Mouse (Mus musculus) gastrocnemius, postnatal 10 days (tissue): Measurements from ENCODE around the gene Capza3. TPM values are rescaled to one million over a fixed set of nuclear protein-coding genes. Genes with fewer than 3 reads are reported as not detected.
A peak's percentile ranks its signal among the peaks of the same experiment; 100 is the strongest.

Experiments used
- DNase-seq: peaks from one replicate; pipeline ENCODE4 v3.0.0; 2021; ENCODE audit warnings: mixed read lengths
- long read RNA-seq, 2 experiments: library from polyadenylated mRNA; stranded (forward); transcript quantifications; one replicate each; pipeline ENCODE4 v2.0.0; 2021
- total RNA-seq, 2 experiments: library from RNA; stranded (reverse); gene quantifications; 2 replicates each; pipeline ENCODE4 v1.2.3; 2021

The Capza3 gene
- not detected for total RNA-seq
- long read RNA-seq, experiment 1: 0 reads
- long read RNA-seq, experiment 2: 0 reads

GRCm38 (mm10) chr6:140040952-140041351 lies at the start of gene Capza3:
Capza3 (plus strand) TSS chr6:140041252.
- no peak for DNase-seq

GRCm38 (mm10) chr6:140005181-140005580 lies 35.9 kb upstream of the Capza3 start:
- no peak for DNase-seq

GRCm38 (mm10) chr6:140024404-140024803 lies 16.6 kb upstream of the Capza3 start:
- DNase-seq: no peak

- no peak for DNase-seq
Measured at GRCm38 (mm10) chr6:140041357-140041756, 305 bp downstream of the Capza3 start, which contains the start of gene Plcz1. Plcz1 (minus strand) TSS chr6:140041457.

- peak; percentile 40 for DNase-seq
Measured at GRCm38 (mm10) chr6:140051476-140051875, 10.4 kb downstream of the Capza3 start.

- DNase-seq: no peak
Measured at GRCm38 (mm10) chr6:140054271-140054928, 13.3 kb downstream of the Capza3 start.

GRCm38 (mm10) chr6:140069177-140069576 lies 28.1 kb downstream of the Capza3 start:
- DNase-seq: no peak

- no peak for DNase-seq
Measured at GRCm38 (mm10) chr6:140080933-140081332, 39.9 kb downstream of the Capza3 start.

- DNase-seq: no peak
Measured at GRCm38 (mm10) chr6:140081739-140082138, 40.7 kb downstream of the Capza3 start.

- DNase-seq: no peak
Measured at GRCm38 (mm10) chr6:140089855-140090254, 48.8 kb downstream of the Capza3 start.

Other genes starting within 250 kb of the Capza3 start
- not detected for gene Plcz1, start 205 bp downstream of the Capza3 start, total RNA-seq